Mouse (Mus musculus): ENCODE results near the gene Pxt1.

Gene Pxt1

DNA sequence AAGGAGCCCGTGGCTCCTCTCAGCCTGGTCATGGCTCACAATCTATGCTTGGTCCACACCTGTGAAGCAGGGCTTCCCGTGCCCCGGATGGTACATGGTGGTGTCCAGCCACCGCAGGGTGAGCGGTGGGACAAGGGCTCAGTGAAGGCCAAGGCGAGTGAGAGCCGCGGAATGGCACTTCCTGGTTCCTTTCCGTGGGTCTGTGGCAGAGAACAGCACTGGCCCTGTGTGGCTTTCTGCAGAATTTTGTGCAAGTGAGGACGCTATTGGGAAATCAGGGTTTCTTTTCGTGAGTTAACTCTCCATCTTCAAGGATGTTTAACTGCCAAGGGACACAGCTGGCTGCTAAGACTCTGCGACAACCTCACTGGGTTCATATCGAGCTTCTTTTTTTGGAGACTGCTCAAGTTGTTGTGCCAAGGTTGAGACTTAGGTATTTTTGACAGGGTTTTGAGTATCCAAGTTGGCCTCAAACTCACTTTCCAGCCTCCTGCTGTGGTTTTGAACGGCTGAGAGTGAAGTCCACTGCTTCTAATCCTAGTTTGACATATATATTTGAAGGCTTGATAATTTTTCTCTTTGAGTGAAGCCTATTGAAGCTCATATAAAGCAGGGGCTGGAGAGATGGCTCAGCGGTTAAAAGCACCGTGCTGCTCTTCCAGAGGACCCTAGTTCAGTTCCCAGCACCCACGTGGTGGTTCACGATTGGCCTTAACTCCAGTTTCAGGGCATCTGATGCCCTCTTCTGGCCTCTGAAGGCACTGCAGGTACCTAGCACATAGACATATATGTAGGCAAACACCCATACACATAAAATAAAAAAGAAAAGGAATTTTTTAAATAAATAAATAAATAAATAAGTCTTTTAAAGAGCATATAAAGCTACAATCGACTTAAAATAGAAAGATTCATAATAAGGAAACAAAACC is 3.6 kb upstream of the Pxt1 start:
- no peak for DNase-seq (ENCODE audit: low read depth in 1 of 2, low spot score in 2 of 2)

GRCm38 (mm10) chr17:28944481-28944880 is 841 bp upstream of the Pxt1 start:
- no peak for DNase-seq (ENCODE audit: low read depth in 1 of 2, low spot score in 2 of 2)

DNA sequence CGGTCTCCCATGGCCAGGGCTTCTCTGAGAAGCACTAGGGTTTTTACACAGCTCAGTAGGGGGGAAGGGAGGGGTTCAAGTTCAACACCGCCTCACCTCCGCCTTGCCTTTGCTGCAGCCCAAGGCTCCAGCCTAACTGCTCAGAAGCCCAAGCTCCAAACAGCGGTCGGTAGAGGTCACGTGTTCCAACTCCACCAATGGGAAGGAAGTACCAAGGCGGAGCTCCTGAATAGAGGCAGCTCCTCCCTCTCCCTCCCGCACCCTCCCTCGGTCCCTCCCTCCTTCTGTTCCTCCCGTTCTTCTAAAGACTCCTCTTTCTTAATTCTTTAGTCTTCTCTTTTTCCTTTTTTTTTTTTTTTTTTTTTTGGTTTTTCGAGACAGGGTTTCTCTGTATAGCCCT is 1.5 kb downstream of the Pxt1 start:
- DNase-seq (ENCODE audit: low read depth in 1 of 2, low spot score in 2 of 2) = no peak

- no peak for DNase-seq (ENCODE audit: low read depth in 1 of 2, low spot score in 2 of 2)
Observed at GRCm38 (mm10) chr17:28940776-28941555, 2.7 kb downstream of the Pxt1 start.

GRCm38 (mm10) chr17:28936622-28937345 is 6.9 kb downstream of the Pxt1 start:
- DNase-seq (ENCODE audit: low read depth in 1 of 2, low spot score in 2 of 2) = peak in 1 of 2 experiments; percentile 61

GRCm38 (mm10) chr17:28936133-28936532 is 7.5 kb downstream of the Pxt1 start:
- no peak for DNase-seq (ENCODE audit: low read depth in 1 of 2, low spot score in 2 of 2)

GRCm38 (mm10) chr17:28934120-28934916 is 9.3 kb downstream of the Pxt1 start:
- DNase-seq (ENCODE audit: low read depth in 1 of 2, low spot score in 2 of 2) = no peak

GRCm38 (mm10) chr17:28932274-28932673 is 11.4 kb downstream of the Pxt1 start:
- no peak for DNase-seq (ENCODE audit: low read depth in 1 of 2, low spot score in 2 of 2)

GRCm38 (mm10) chr17:28931436-28932211 is 12.0 kb downstream of the Pxt1 start:
- no peak for DNase-seq (ENCODE audit: low read depth in 1 of 2, low spot score in 2 of 2)

- DNase-seq (ENCODE audit: low read depth in 1 of 2, low spot score in 2 of 2) = no peak
Observed at GRCm38 (mm10) chr17:28930392-28931074, 13.1 kb downstream of the Pxt1 start.

DNA sequence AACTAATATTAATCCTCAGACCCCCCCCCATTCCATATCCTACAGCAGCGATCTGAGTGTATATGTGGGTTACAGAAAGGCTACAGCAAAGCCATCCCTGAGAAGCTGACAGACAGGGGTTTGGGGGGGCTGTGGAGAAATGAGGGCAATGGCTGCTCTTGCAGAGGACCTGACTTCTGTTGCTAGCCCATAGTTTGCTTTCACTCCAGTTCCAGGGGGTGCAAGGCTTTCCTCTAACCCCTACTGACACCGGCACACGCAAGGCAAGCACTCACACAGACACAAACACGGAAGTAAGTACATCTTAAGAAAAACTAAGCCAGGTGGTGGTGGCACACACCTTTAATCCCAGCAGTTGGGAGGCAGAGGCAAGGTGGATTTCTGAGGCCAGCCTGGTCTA is 14.3 kb downstream of the Pxt1 start:
- DNase-seq (ENCODE audit: low read depth in 1 of 2, low spot score in 2 of 2) = no peak

- DNase-seq (ENCODE audit: low read depth in 1 of 2, low spot score in 2 of 2) = no peak
Observed at GRCm38 (mm10) chr17:28928004-28928403, 15.6 kb downstream of the Pxt1 start.

GRCm38 (mm10) chr17:28926866-28927635 is 16.6 kb downstream of the Pxt1 start:
- no peak for DNase-seq (ENCODE audit: low read depth in 1 of 2, low spot score in 2 of 2)

DNA sequence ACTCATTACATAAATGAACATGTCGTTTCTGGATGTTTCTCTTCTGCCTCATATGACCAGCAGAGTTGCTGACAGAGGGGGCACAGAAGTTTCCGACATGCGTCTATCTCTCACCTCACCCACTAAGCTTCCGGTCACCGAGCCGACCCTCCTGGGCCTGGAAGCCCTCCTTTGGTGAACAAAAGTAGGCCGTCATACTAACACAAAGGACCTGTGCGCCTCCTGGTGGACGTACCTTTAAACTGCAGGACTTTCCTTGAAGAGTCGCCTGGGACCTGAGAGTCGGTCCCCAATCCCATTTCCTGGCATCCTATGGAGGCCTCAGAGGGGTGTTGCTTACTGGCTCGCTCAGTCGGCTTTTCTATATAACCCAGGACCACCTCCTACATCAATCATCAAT is 17.3 kb downstream of the Pxt1 start:
- DNase-seq (ENCODE audit: low read depth in 1 of 2, low spot score in 2 of 2) = peak in 1 of 2 experiments; percentile 52

- no peak for DNase-seq (ENCODE audit: low read depth in 1 of 2, low spot score in 2 of 2)
Observed at GRCm38 (mm10) chr17:28924957-28925595, 18.6 kb downstream of the Pxt1 start.

- DNase-seq (ENCODE audit: low read depth in 1 of 2, low spot score in 2 of 2) = no peak
Observed at GRCm38 (mm10) chr17:28922096-28922495, 21.5 kb downstream of the Pxt1 start.

- DNase-seq (ENCODE audit: low read depth in 1 of 2, low spot score in 2 of 2) = no peak
Observed at GRCm38 (mm10) chr17:28921086-28921485, 22.6 kb downstream of the Pxt1 start.

DNA sequence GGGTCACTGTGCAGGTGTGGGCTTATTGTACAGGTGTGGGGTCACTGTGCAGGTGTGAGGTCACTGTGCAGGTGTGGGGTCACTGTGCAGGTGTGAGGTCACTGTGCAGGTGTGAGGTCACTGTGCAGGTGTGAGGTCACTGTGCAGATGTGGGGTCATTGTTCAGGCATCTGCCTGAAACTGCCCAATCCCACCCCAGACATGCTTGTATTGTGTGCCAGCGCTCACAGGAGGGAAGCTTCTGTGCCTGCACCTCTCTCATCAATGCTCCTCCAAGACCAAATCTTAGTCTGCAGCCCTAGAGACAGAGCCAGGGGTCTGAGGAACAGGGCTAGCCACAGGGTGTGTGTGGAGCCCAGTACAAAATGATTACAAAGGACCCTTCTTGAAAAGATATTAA is 27.1 kb downstream of the Pxt1 start:
- no peak for DNase-seq (ENCODE audit: low read depth in 1 of 2, low spot score in 2 of 2)

All from monocyte, adult 2 months (primary cell).